Mouse (Mus musculus): ENCODE data around the gene Ivl. TPM values are rescaled to one million over a fixed set of nuclear protein-coding genes. Genes with fewer than 3 reads are reported as not detected.

Ivl gene
- polyA plus RNA-seq, 1 experiment from 2014 or later, result 0.27 TPM

DNA sequence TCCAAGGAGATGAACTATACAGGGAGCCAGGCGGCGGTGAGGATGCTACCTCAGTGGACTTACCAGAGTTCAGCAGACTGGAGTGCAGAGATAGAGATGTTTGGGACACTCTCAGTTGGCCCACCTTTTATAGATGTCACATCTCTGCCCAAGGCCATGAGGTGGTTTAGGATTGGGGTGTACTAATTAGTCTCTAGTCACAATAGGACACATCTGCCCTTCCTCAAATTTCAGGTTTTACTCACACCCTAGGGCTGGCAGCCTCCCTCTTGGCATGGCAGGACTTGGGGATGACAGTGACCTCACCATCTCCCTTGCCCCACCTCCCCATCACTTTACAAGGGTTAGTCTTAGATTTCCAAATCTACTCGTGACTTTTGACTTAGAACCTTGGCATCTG, 39.1 kb downstream of the Ivl start, which contains the start of gene 2310046K23Rik:
Gene 2310046K23Rik, minus strand, starts transcription at position 101 of the 400 bp plus-strand sequence.
- WGBS, result 88% methylated on average over 3 of the region's 3 CpGs
- no peak for ATAC-seq (replicated peaks; ENCODE audit: low FRiP score, low TSS enrichment, low read depth)
- DNase-seq (ENCODE audit: low spot score), result no peak

More for the DNA sequence above, 39.1 kb downstream of the Ivl start, which contains the start of gene 2310046K23Rik:
- Histone ChIP-seq H3K27me3 (replicated peaks; ENCODE audit: control insufficient read depth, insufficient read depth, low read length) (no peaks in the 10 kb centered on the region), H3K9ac (ENCODE audit: low read length) (no peak within 1 kb of the TSS), H3K36me3 (ENCODE audit: control insufficient read depth, insufficient read depth, low read length) (no peaks in the 10 kb centered on the region), H3K4me2 (ENCODE audit: low read length) (no peak within 1 kb of the TSS), H3K4me1 (replicated peaks; ENCODE audit: control insufficient read depth, insufficient read depth, low read length) (no peaks in the 10 kb centered on the region), H3K4me3 (ENCODE audit: low read depth, low read length) (no peak within 1 kb of the TSS), H3K27ac (ENCODE audit: low read depth) (no peak within 1 kb of the TSS), H3K9me3 (ENCODE audit: control insufficient read depth, low read length) (no peaks in the 10 kb centered on the region)

Other genes starting within 250 kb of the Ivl start
- gene Sprr2d, start 234.6 kb downstream of the Ivl start, polyA plus RNA-seq (2014; fragmentation: Nextera tagmentation; extraction: Ambion mirVana), result not detected in 2 replicates
- not detected in 2 replicates for gene Sprr2e, start 221.6 kb downstream of the Ivl start, polyA plus RNA-seq (2014; fragmentation: Nextera tagmentation; extraction: Ambion mirVana)
- not detected in 2 replicates for gene Sprr2f, start 208.5 kb downstream of the Ivl start, polyA plus RNA-seq (2014; fragmentation: Nextera tagmentation; extraction: Ambion mirVana)
- not detected in 2 replicates for gene Sprr2h, start 188.1 kb downstream of the Ivl start, polyA plus RNA-seq (2014; fragmentation: Nextera tagmentation; extraction: Ambion mirVana)
- not detected in 2 replicates for gene Sprr2i, start 165.7 kb downstream of the Ivl start, polyA plus RNA-seq (2014; fragmentation: Nextera tagmentation; extraction: Ambion mirVana)
- not detected in 2 replicates for gene Sprr2j-ps, start 155.7 kb downstream of the Ivl start, polyA plus RNA-seq (2014; fragmentation: Nextera tagmentation; extraction: Ambion mirVana)
- 3.7 and 5.1 TPM in 2 replicates for gene Gm9774, start 144.3 kb downstream of the Ivl start, polyA plus RNA-seq (2014; fragmentation: Nextera tagmentation; extraction: Ambion mirVana)
- gene Sprr2k, start 141.2 kb downstream of the Ivl start, polyA plus RNA-seq (2014; fragmentation: Nextera tagmentation; extraction: Ambion mirVana), result 0.30 and 0.31 TPM in 2 replicates
- gene Sprr1b, start 134.9 kb downstream of the Ivl start, polyA plus RNA-seq (2014; fragmentation: Nextera tagmentation; extraction: Ambion mirVana), result not detected in 2 replicates
- gene Sprr3, start 115.0 kb downstream of the Ivl start, polyA plus RNA-seq (2014; fragmentation: Nextera tagmentation; extraction: Ambion mirVana), result not detected in 2 replicates
- 1.0 and 1.5 TPM in 2 replicates for gene Sprr1a, start 87.8 kb downstream of the Ivl start, polyA plus RNA-seq (2014; fragmentation: Nextera tagmentation; extraction: Ambion mirVana)
- gene Sprr4, start 73.2 kb downstream of the Ivl start, polyA plus RNA-seq (2014; fragmentation: Nextera tagmentation; extraction: Ambion mirVana), result not detected in 2 replicates
- not detected in 2 replicates for gene 2310046K23Rik, start 39.2 kb downstream of the Ivl start, polyA plus RNA-seq (2014; fragmentation: Nextera tagmentation; extraction: Ambion mirVana)
- gene Smcp, start 15.3 kb upstream of the Ivl start, polyA plus RNA-seq (2014; fragmentation: Nextera tagmentation; extraction: Ambion mirVana), result not detected in 2 replicates
- not detected in 2 replicates for gene 2210017I01Rik, start 33.8 kb upstream of the Ivl start, polyA plus RNA-seq (2014; fragmentation: Nextera tagmentation; extraction: Ambion mirVana)
- gene Lce6a, start 47.9 kb upstream of the Ivl start, polyA plus RNA-seq (2014; fragmentation: Nextera tagmentation; extraction: Ambion mirVana), result not detected in 2 replicates
- gene Lce1a1, start 74.6 kb upstream of the Ivl start, polyA plus RNA-seq (2014; fragmentation: Nextera tagmentation; extraction: Ambion mirVana), result not detected in 2 replicates
- gene Lce1b, start 83.2 kb upstream of the Ivl start, polyA plus RNA-seq (2014; fragmentation: Nextera tagmentation; extraction: Ambion mirVana), result not detected in 2 replicates
- not detected in 2 replicates for gene Lce1a2, start 96.6 kb upstream of the Ivl start, polyA plus RNA-seq (2014; fragmentation: Nextera tagmentation; extraction: Ambion mirVana)
- not detected in 2 replicates for gene Lce1c, start 105.5 kb upstream of the Ivl start, polyA plus RNA-seq (2014; fragmentation: Nextera tagmentation; extraction: Ambion mirVana)
- not detected in 2 replicates for gene Lce1d, start 113.5 kb upstream of the Ivl start, polyA plus RNA-seq (2014; fragmentation: Nextera tagmentation; extraction: Ambion mirVana)
- not detected in 2 replicates for gene Lce1e, start 135.3 kb upstream of the Ivl start, polyA plus RNA-seq (2014; fragmentation: Nextera tagmentation; extraction: Ambion mirVana)
- gene Lce1f, start 146.6 kb upstream of the Ivl start, polyA plus RNA-seq (2014; fragmentation: Nextera tagmentation; extraction: Ambion mirVana), result not detected in 2 replicates
- not detected in 2 replicates for gene Gm38119, start 165.4 kb upstream of the Ivl start, polyA plus RNA-seq (2014; fragmentation: Nextera tagmentation; extraction: Ambion mirVana)
- gene Lce1g, start 178.6 kb upstream of the Ivl start, polyA plus RNA-seq (2014; fragmentation: Nextera tagmentation; extraction: Ambion mirVana), result not detected in 2 replicates
- not detected in 2 replicates for gene Lce1h, start 191.3 kb upstream of the Ivl start, polyA plus RNA-seq (2014; fragmentation: Nextera tagmentation; extraction: Ambion mirVana)
- not detected in 2 replicates for gene Lce1i, start 205.2 kb upstream of the Ivl start, polyA plus RNA-seq (2014; fragmentation: Nextera tagmentation; extraction: Ambion mirVana)
- gene Lce1j, start 216.8 kb upstream of the Ivl start, polyA plus RNA-seq (2014; fragmentation: Nextera tagmentation; extraction: Ambion mirVana), result not detected in 2 replicates
- not detected in 2 replicates for gene Lce1k, start 234.2 kb upstream of the Ivl start, polyA plus RNA-seq (2014; fragmentation: Nextera tagmentation; extraction: Ambion mirVana)

Data from intestine, embryonic 14.5 days (tissue).